Mouse (Mus musculus): ENCODE data around the gene Cxadr. TPM values are rescaled to one million over a fixed set of nuclear protein-coding genes. Genes with fewer than 3 reads are reported as not detected.
A peak's percentile ranks its signal among the peaks of the same experiment; 100 is the strongest.

Gene Cxadr
- polyA plus RNA-seq, 1 experiment, result 0.67 TPM

DNA sequence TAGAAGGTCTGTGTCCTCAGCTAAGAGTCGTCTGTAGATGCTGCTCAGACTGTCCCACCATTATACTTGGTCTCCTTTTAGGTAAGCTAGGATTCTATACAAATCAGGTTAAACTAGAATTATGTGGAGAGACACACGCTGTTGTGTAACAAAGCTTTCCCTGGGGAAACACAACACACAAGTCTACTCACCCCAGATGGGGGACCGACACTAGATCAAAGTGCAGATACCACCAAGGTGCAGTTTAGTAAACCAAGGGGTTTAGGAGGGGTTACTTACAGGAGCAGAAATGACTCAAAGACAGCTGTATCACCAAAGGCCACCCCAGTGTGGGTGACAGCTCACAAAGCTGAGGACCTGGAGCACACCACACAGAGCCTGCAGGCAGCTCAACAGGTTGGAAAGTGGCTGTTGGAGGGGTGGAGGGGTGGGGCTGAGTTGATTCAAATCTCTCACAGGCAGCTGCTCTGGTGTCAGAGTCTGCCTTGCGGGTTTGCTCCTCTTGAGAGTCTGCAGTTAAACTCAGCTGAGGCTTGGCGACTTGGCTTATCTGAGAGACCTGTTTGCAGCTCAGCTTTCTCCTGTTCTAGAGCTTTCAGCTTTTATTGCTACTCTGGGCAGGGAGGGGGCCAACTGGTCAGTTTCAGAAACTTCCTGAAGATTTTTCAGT is 6.5 kb upstream of the Cxadr start:
- Histone ChIP-seq H3K79me2 (ENCODE audit: control insufficient read depth, insufficient read depth) (no peaks in the 10 kb centered on the region), H3K27me3 (ENCODE audit: control insufficient read depth, insufficient read depth, insufficient read length) (no peaks in the 10 kb centered on the region), H3ac (ENCODE audit: control insufficient read depth, insufficient read length) (no peak overlapping the region), H3K4me2 (ENCODE audit: low read depth) (no peak overlapping the region), H3K4me3 (no peak overlapping the region), H3K36me3 (ENCODE audit: control insufficient read depth, insufficient read depth) (no peaks in the 10 kb centered on the region)
- TF ChIP-seq MYOD1 (IDR thresholded peaks at IDR 0.05; ENCODE audit: control insufficient read depth in 1 of 3, insufficient read length in 2 of 3, low read depth in 2 of 3) (no peak), MAX (IDR thresholded peaks at IDR 0.05; ENCODE audit: low read depth) (no peak), E2F4 (IDR thresholded peaks at IDR 0.05; ENCODE audit: insufficient read depth) (no peak), USF1 (IDR thresholded peaks at IDR 0.05; ENCODE audit: low read depth) (no peak), REST (IDR thresholded peaks at IDR 0.05; ENCODE audit: insufficient read depth, insufficient read length) (no peak), MYOG (IDR thresholded peaks at IDR 0.05; ENCODE audit: control insufficient read depth in 1 of 3, insufficient read depth in 1 of 3, insufficient read length in 2 of 3, low read depth in 2 of 3) (no peak), TCF3 (IDR thresholded peaks at IDR 0.05; ENCODE audit: insufficient read length, low read depth) (no peak), SRF (IDR thresholded peaks at IDR 0.05; ENCODE audit: control insufficient read depth, insufficient read length, low read depth) (no peak), POLR2AphosphoS2 (IDR thresholded peaks at IDR 0.05; ENCODE audit: insufficient read length, low read depth) (no peak), POLR2A (IDR thresholded peaks at IDR 0.05; ENCODE audit: insufficient read length, low read depth) (no peak), TCF12 (IDR thresholded peaks at IDR 0.05; ENCODE audit: insufficient read depth, poor library complexity, severe bottlenecking) (no peak), CEBPB (IDR thresholded peaks at IDR 0.05; ENCODE audit: insufficient read depth, poor library complexity, severe bottlenecking) (no peak)

DNA sequence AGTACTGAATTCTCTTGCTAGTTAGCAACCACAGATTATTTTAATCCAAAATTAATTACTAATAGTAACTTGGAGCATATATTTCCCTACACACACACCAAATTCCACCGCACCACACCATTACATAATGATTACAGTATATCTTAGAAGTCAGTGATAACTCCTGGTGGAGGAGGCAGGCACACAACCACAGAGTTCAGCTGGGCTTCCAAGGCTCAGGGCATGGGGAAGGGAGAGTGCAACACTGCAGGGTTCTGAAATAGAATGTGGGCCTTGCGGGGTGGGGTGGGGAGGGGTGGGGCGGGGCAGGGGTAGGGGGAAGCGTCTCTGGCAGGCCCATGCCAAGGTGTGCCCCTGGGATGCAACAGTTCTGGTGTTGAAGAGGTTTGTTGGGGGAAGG is 5.7 kb upstream of the Cxadr start:
- TF ChIP-seq CEBPB (IDR thresholded peaks at IDR 0.05; ENCODE audit: insufficient read depth, poor library complexity, severe bottlenecking), result no peak
- no peak for TF ChIP-seq USF1 (IDR thresholded peaks at IDR 0.05; ENCODE audit: low read depth)
- no peak for TF ChIP-seq MYOG (IDR thresholded peaks at IDR 0.05; ENCODE audit: control insufficient read depth in 1 of 3, insufficient read depth in 1 of 3, insufficient read length in 2 of 3, low read depth in 2 of 3)
- no peak for TF ChIP-seq MAX (IDR thresholded peaks at IDR 0.05; ENCODE audit: low read depth)
- TF ChIP-seq REST (IDR thresholded peaks at IDR 0.05; ENCODE audit: insufficient read depth, insufficient read length), result no peak
- no peak for TF ChIP-seq MYOD1 (IDR thresholded peaks at IDR 0.05; ENCODE audit: control insufficient read depth in 1 of 3, insufficient read length in 2 of 3, low read depth in 2 of 3)
- TF ChIP-seq TCF12 (IDR thresholded peaks at IDR 0.05; ENCODE audit: insufficient read depth, poor library complexity, severe bottlenecking), result no peak
- no peak for TF ChIP-seq POLR2A (IDR thresholded peaks at IDR 0.05; ENCODE audit: insufficient read length, low read depth)
- no peak for TF ChIP-seq SRF (IDR thresholded peaks at IDR 0.05; ENCODE audit: control insufficient read depth, insufficient read length, low read depth)
- H3ac ChIP-seq (ENCODE audit: control insufficient read depth, insufficient read length), result no peak overlapping the region
- no peak overlapping the region for H3K4me2 ChIP-seq (ENCODE audit: low read depth)
- H3K36me3 ChIP-seq (ENCODE audit: control insufficient read depth, insufficient read depth), result no peaks in the 10 kb centered on the region
- no peaks in the 10 kb centered on the region for H3K27me3 ChIP-seq (ENCODE audit: control insufficient read depth, insufficient read depth, insufficient read length)
- H3K4me3 ChIP-seq, result no peak overlapping the region
- no peaks in the 10 kb centered on the region for H3K79me2 ChIP-seq (ENCODE audit: control insufficient read depth, insufficient read depth)

DNA sequence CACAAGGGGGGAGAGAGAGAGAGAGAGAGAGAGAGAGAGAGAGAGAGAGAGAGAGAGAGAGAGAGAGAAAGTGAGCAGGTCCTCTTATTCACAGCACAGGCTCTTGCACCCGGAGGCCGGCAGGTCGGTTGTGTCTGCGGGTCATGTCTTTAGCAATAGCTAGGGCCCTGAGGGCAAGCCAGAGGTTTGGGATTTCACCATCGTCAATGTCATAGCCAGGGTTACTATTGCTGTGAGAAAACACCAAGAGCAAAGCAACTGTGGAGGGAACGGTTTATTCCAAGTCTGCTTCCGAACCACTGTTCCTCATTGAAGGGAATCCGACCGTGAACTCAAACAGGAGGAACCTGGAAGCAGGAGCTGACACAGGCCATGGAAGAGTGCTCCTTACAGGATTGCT is 5.2 kb upstream of the Cxadr start:
- Histone ChIP-seq H3K27me3 (ENCODE audit: control insufficient read depth, insufficient read depth, insufficient read length) (no peaks in the 10 kb centered on the region), H3K4me3 (no peak overlapping the region), H3ac (ENCODE audit: control insufficient read depth, insufficient read length) (no peak overlapping the region), H3K36me3 (ENCODE audit: control insufficient read depth, insufficient read depth) (no peaks in the 10 kb centered on the region), H3K4me2 (ENCODE audit: low read depth) (no peak overlapping the region), H3K79me2 (ENCODE audit: control insufficient read depth, insufficient read depth) (no peaks in the 10 kb centered on the region)
- TF ChIP-seq REST (IDR thresholded peaks at IDR 0.05; ENCODE audit: insufficient read depth, insufficient read length) (no peak), POLR2AphosphoS2 (IDR thresholded peaks at IDR 0.05; ENCODE audit: insufficient read length, low read depth) (no peak), TCF12 (IDR thresholded peaks at IDR 0.05; ENCODE audit: insufficient read depth, poor library complexity, severe bottlenecking) (no peak), POLR2A (IDR thresholded peaks at IDR 0.05; ENCODE audit: insufficient read length, low read depth) (no peak), MYOD1 (IDR thresholded peaks at IDR 0.05; ENCODE audit: control insufficient read depth in 1 of 3, insufficient read length in 2 of 3, low read depth in 2 of 3) (no peak), MYOG (IDR thresholded peaks at IDR 0.05; ENCODE audit: control insufficient read depth in 1 of 3, insufficient read depth in 1 of 3, insufficient read length in 2 of 3, low read depth in 2 of 3) (no peak), E2F4 (IDR thresholded peaks at IDR 0.05; ENCODE audit: insufficient read depth) (no peak), USF1 (IDR thresholded peaks at IDR 0.05; ENCODE audit: low read depth) (no peak), CEBPB (IDR thresholded peaks at IDR 0.05; ENCODE audit: insufficient read depth, poor library complexity, severe bottlenecking) (no peak), TCF3 (IDR thresholded peaks at IDR 0.05; ENCODE audit: insufficient read length, low read depth) (no peak), SRF (IDR thresholded peaks at IDR 0.05; ENCODE audit: control insufficient read depth, insufficient read length, low read depth) (no peak)

DNA sequence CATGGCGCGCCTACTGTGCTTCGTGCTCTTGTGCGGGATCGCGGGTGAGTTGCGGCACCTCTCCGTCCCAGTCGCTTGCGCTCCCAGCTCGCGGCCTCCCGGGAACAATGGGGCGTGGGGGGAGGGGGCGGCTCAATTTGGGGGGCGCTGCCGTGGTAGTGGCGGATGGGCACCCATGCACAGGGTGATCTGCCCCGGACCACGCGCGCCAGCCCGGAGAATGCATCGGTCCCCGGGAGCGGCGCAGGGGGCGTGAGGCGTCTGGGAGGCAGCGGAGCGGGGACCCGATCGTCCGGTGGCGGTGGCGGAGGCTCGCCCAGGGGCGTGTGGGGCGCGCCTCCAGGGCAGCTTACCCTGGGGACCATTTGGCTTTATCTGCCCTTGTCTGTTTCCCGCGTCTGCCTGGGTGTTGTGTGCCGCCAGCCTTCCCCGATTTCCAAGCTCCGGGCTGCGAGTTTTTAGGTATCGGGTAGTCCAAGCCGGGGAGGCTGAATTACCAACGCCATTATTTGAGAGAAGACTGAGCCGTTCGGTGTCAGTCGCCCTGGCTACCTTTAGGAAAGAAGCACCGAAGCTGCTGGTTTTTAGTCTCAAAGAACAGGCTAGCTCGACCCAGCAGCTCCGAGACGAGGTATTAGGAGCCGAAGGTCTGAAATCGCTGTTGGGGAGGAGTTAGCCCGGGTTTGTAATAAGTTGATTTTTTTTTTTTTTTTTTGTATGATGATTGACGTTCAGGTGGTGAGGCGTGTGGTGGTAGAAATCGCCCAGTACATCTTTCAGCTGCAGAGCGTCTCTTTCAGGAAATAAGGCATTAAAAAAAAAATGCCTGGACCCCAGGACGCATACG is 765 bp downstream of the Cxadr start:
- H3K79me2 ChIP-seq (ENCODE audit: control insufficient read depth, insufficient read depth), result no peaks in the 10 kb centered on the region
- peak overlapping the region; percentile 25 for H3K4me3 ChIP-seq
- peak overlapping the region; percentile 69 for H3K4me2 ChIP-seq (ENCODE audit: low read depth)
- no peaks in the 10 kb centered on the region for H3K36me3 ChIP-seq (ENCODE audit: control insufficient read depth, insufficient read depth)
- TF ChIP-seq SRF (IDR thresholded peaks at IDR 0.05; ENCODE audit: control insufficient read depth, insufficient read length, low read depth), result no peak
- no peak for TF ChIP-seq MAX (IDR thresholded peaks at IDR 0.05; ENCODE audit: low read depth)
- no peak for TF ChIP-seq POLR2A (IDR thresholded peaks at IDR 0.05; ENCODE audit: insufficient read length, low read depth)
- TF ChIP-seq POLR2AphosphoS2 (IDR thresholded peaks at IDR 0.05; ENCODE audit: insufficient read length, low read depth), result no peak
- TF ChIP-seq REST (IDR thresholded peaks at IDR 0.05; ENCODE audit: insufficient read depth, insufficient read length), result no peak
- no peak for TF ChIP-seq MYOD1 (IDR thresholded peaks at IDR 0.05; ENCODE audit: control insufficient read depth in 1 of 3, insufficient read length in 2 of 3, low read depth in 2 of 3)
- TF ChIP-seq TCF12 (IDR thresholded peaks at IDR 0.05; ENCODE audit: insufficient read depth, poor library complexity, severe bottlenecking), result no peak
- TF ChIP-seq USF1 (IDR thresholded peaks at IDR 0.05; ENCODE audit: low read depth), result no peak
- H3K27me3 ChIP-seq (ENCODE audit: control insufficient read depth, insufficient read depth, insufficient read length), result no peaks in the 10 kb centered on the region
- H3ac ChIP-seq (ENCODE audit: control insufficient read depth, insufficient read length), result peak overlapping the region; percentile 57
